Mouse (Mus musculus) olfactory bulb, adult 2 months (tissue): ENCODE data around the gene Anks4b. TPM values are rescaled to one million over a fixed set of nuclear protein-coding genes. Genes with fewer than 3 reads are reported as not detected.
A peak's percentile ranks its signal among the peaks of the same experiment; 100 is the strongest.

Experiments
- H3K27ac ChIP-seq: fragments of 200-500 bp; 2 replicates; pipeline ENCODE4 v1.5.1; 2012; ENCODE audit warnings: low read depth, low read length; ENCODE audit not compliant: insufficient read depth
- H3K4me1 ChIP-seq: fragments of 200-500 bp; 2 replicates; pipeline ENCODE4 v1.6.1; 2012; ENCODE audit warnings: low read length; ENCODE audit not compliant: control insufficient read depth, insufficient read depth
- H3K4me3 ChIP-seq: fragments of 200-500 bp; 2 replicates; pipeline ENCODE4 v1.5.1; 2012; ENCODE audit warnings: mild to moderate bottlenecking, low read depth, low read length, moderate library complexity; ENCODE audit not compliant: insufficient read depth
- CTCF ChIP-seq: fragments of 200-500 bp; IDR thresholded peaks from 2 replicates; pipeline ENCODE4 v1.5.1; 2012; ENCODE audit warnings: low read depth, mild to moderate bottlenecking, low read length, moderate library complexity; ENCODE audit not compliant: insufficient read depth
- POLR2A ChIP-seq: fragments of 200-500 bp; IDR thresholded peaks from 2 replicates; pipeline ENCODE4 v1.6.1; 2012; ENCODE audit warnings: mild to moderate bottlenecking, low read depth, low read length, moderate library complexity; ENCODE audit not compliant: insufficient read depth
- WGBS: fragments of 180-500 bp; shearing (Covaris S2); methylation state at CpG from one replicate; pipeline ENCODE4 v1.1.7; 2018; 5-methylcytosine and 5-hydroxymethylcytosine counted together
- polyA plus RNA-seq: library from polyadenylated mRNA; stranded (reverse); fragments of >200 nt; gene quantifications from 2 replicates; pipeline ENCODE4 v1.2.4, GENCODE M21; 2012; ENCODE audit warnings: low replicate concordance; ENCODE audit not compliant: missing spikeins, insufficient read depth, insufficient read length

Gene Anks4b
- polyA plus RNA-seq, 1 experiment = not detected

DNA sequence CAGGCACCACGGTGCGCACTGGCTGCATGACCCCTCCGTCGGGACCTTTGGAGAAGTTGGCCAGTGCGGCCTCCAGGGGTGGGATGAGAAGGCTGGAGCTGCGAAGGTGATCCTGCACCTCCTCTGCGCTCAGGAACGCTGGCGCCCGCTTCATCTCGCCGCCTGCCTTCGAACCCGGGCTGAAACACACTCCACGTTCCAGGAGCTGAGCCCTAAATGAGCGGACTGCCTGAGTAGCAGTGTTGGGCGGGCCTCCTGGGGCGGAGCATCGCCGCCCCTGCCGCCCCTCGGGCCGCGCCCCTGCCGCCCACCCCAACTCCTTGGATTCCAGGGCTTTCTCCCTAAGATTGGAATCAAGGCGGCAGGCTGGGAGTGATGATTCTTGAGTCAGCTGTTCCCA lies 28.1 kb downstream of the Anks4b start, which contains the start of gene Crym:
Gene Crym (minus strand): TSS at position 341 of the 400 bp plus-strand sequence.
- Histone ChIP-seq H3K27ac (no peak within 1 kb of the TSS), H3K4me3 (no peak within 1 kb of the TSS), H3K4me1 (peaks cover 13% of the 10 kb centered on the region)
- TF ChIP-seq POLR2A (no peak), CTCF (no peak)
- 2% methylated on average over 26 of the region's 26 CpGs for WGBS

GRCm38 (mm10) chr7:120203789-120204188 lies 30.1 kb downstream of the Anks4b start, which contains the start of gene Abca14:
Abca14 (plus strand) TSS chr7:120203961.
- Histone ChIP-seq H3K27ac (no peak within 1 kb of the TSS), H3K4me1 (peaks cover 13% of the 10 kb centered on the region), H3K4me3 (no peak within 1 kb of the TSS)
- WGBS = 3% methylated on average over 26 of the region's 26 CpGs
- TF ChIP-seq CTCF (peak; percentile 98), POLR2A (no peak)

DNA sequence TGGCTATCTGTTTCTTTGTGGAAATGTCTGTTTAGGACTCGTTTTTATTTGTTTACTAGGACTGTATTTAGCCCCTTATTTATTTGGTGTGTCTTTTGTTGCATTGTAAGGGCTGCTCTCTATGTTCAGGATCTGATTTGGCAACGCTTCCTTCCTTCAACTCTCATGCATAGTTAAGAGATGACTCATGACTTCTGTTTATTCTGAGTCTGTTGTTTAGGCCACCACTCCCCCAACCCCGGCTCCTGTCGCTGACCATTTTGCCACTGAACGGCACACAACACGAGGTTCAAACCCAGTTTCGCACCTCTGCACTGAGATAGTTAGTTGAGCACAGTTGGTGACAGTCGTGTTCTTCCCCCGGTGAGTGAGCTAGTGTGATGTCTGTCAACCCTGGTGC lies 32.3 kb downstream of the Anks4b start:
- WGBS = 39% methylated on average over 9 of the region's 9 CpGs
- H3K4me3 ChIP-seq = no peak overlapping the region
- H3K27ac ChIP-seq = no peak overlapping the region
- no peak for TF ChIP-seq POLR2A
- TF ChIP-seq CTCF = no peak
- H3K4me1 ChIP-seq = peaks cover 11% of the 10 kb centered on the region

DNA sequence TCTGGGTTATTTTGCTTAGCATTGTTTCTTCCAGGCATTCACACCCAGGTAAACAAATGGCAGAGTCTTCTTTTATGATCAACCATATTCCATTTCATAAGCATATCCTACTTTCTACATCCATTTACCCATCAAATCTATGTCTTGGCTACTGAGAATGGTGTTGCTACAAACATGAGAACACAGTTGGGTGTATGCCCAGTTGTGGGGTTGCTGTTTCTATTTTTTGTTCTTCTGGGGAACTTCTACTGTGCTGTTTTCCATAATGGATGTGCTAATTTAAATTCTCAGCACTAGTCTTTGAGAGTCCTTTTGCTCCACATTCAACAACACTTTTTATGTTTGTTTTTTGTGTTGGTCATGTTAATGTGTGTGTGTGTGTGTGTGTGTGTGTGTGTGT lies 54.9 kb downstream of the Anks4b start:
- no peaks in the 10 kb centered on the region for H3K4me1 ChIP-seq
- TF ChIP-seq CTCF = no peak

More for the DNA sequence above, 54.9 kb downstream of the Anks4b start:
- no peak overlapping the region for H3K4me3 ChIP-seq
- no peak overlapping the region for H3K27ac ChIP-seq

Other genes with a start within 250 kb of the Anks4b start
- not detected in 2 replicates for gene Dnah3, start 78.6 kb upstream of the Anks4b start, polyA plus RNA-seq
- gene Tmem159, start 71.5 kb upstream of the Anks4b start, polyA plus RNA-seq = not detected in 2 replicates
- not detected in 2 replicates for gene Zp2, start 28.6 kb upstream of the Anks4b start, polyA plus RNA-seq
- not detected in 2 replicates for gene Crym, start 28.3 kb downstream of the Anks4b start, polyA plus RNA-seq
- not detected in 2 replicates for gene Abca14, start 30.1 kb downstream of the Anks4b start, polyA plus RNA-seq
- not detected in 2 replicates for gene Abca15, start 154.8 kb downstream of the Anks4b start, polyA plus RNA-seq
- gene Abca16, start 235.8 kb downstream of the Anks4b start, polyA plus RNA-seq = not detected in 2 replicates